Mouse (Mus musculus): ENCODE results near the gene Tmcc1.

DNA sequence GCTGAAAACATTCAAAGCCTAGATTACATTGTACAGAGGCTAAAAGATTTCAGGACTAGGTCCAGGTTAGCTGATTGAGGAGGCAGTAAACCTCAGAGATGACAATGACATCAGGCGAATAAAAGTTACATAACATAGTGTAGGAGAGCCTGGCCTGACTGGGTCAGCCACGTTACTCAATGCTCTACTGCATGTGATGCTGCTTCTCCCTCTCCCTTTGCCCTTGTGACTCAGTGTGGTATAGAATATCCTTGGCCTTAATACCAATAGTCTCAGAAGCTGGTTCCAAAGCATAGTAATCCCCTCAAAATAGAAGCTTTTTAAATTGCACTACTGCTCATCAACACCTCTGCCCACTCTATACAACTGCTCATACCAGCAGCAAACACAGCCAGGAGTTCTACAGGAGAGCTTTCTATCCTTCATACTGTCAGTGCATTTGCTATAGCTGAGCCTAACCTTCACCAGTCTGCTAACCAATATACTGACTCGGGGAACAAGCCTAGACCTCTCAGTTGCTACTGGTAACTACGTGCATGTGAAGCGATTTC, 155.9 kb downstream of the Tmcc1 start:
- TF ChIP-seq POLR2A (IDR thresholded peaks at IDR 0.05; ENCODE audit: borderline replicate concordance, extremely low read depth, insufficient read depth, insufficient read length, poor library complexity, severe bottlenecking) (no peak), CTCF (IDR thresholded peaks at IDR 0.05; ENCODE audit: borderline replicate concordance, extremely low read depth, insufficient read depth, insufficient read length) (no peak)
